Mouse (Mus musculus): ENCODE results near the gene Dixdc1.

The Dixdc1 gene

GRCm38 (mm10) chr9:50698418-50699409, 40.6 kb downstream of the Dixdc1 start:
- peak; percentile 69 for DNase-seq

- peak; percentile 73 for DNase-seq
These were observed 41.6 kb downstream of the Dixdc1 start for GRCm38 (mm10) chr9:50697706-50698041.

- no peak for DNase-seq
These were observed 42.2 kb downstream of the Dixdc1 start for GRCm38 (mm10) chr9:50696851-50697705.

- no peak for DNase-seq
These were observed 44.2 kb downstream of the Dixdc1 start for GRCm38 (mm10) chr9:50695153-50695552.

GRCm38 (mm10) chr9:50693631-50694030, 45.7 kb downstream of the Dixdc1 start:
- DNase-seq = peak; percentile 23

GRCm38 (mm10) chr9:50692626-50693580, 46.4 kb downstream of the Dixdc1 start:
- no peak for DNase-seq

GRCm38 (mm10) chr9:50686866-50687652, 52.3 kb downstream of the Dixdc1 start:
- no peak for DNase-seq

- DNase-seq = no peak
These were observed 57.6 kb downstream of the Dixdc1 start for GRCm38 (mm10) chr9:50681727-50682126.

- DNase-seq = no peak
These were observed 59.9 kb downstream of the Dixdc1 start for GRCm38 (mm10) chr9:50679406-50679805.

GRCm38 (mm10) chr9:50674771-50675170, 64.5 kb downstream of the Dixdc1 start:
- no peak for DNase-seq

GRCm38 (mm10) chr9:50670690-50671089, 68.6 kb downstream of the Dixdc1 start:
- peak; percentile 50 for DNase-seq

- no peak for DNase-seq
These were observed 71.5 kb downstream of the Dixdc1 start for GRCm38 (mm10) chr9:50667579-50668498.

GRCm38 (mm10) chr9:50666442-50666841, 72.9 kb downstream of the Dixdc1 start:
- DNase-seq = no peak

- DNase-seq = no peak
These were observed 74.5 kb downstream of the Dixdc1 start for GRCm38 (mm10) chr9:50664826-50665225.

GRCm38 (mm10) chr9:50660431-50660830, 78.9 kb downstream of the Dixdc1 start:
- DNase-seq = no peak

GRCm38 (mm10) chr9:50659392-50660217, 79.7 kb downstream of the Dixdc1 start, which contains the start of gene Dlat:
Gene Dlat (minus strand): TSS chr9:50659780.
- DNase-seq = peak; percentile 78

- DNase-seq = no peak
These were observed 80.4 kb downstream of the Dixdc1 start for GRCm38 (mm10) chr9:50658941-50659388.

- DNase-seq = no peak
These were observed 80.9 kb downstream of the Dixdc1 start for GRCm38 (mm10) chr9:50658391-50658790.

GRCm38 (mm10) chr9:50650503-50650902, 88.8 kb downstream of the Dixdc1 start:
- no peak for DNase-seq
